Mouse (Mus musculus): ENCODE data around the gene Skint3. TPM values are rescaled to one million over a fixed set of nuclear protein-coding genes. Genes with fewer than 3 reads are reported as not detected.

Skint3 gene
- not detected in 2 replicates for total RNA-seq (2012; rRNA removed)

- in situ Hi-C loops (cut with MboI; ENCODE audit: low sequenced_read_pairs in 2 of 2, unreplicated experiment in 2 of 2): no loop called here
- Histone ChIP-seq H3K9ac (ENCODE audit: insufficient read depth, low read depth, low read length, poor library complexity, severe bottlenecking) (no peak within 1 kb of the TSS), H3K4me3 (ENCODE audit: insufficient read depth in 1 of 2, low read depth in 1 of 2, low read length in 2 of 2, poor library complexity in 1 of 2, severe bottlenecking in 1 of 2) (no peak within 1 kb of the TSS), H3K36me3 (ENCODE audit: control insufficient read depth, insufficient read depth, low read length, poor library complexity, severe bottlenecking) (no peaks in the 10 kb centered on the region), H3K9me3 (ENCODE audit: control insufficient read depth, insufficient read depth, low read depth, low read length) (no peaks in the 10 kb centered on the region), H3K27ac (ENCODE audit: insufficient read depth, low read depth, low read length, poor library complexity, severe bottlenecking) (no peak within 1 kb of the TSS), H3K4me1 (ENCODE audit: control insufficient read depth in 2 of 2, insufficient read depth in 2 of 2, low read length in 2 of 2, poor library complexity in 1 of 2) (no peaks in the 10 kb centered on the region)
- TF ChIP-seq CHD2 (IDR thresholded peaks at IDR 0.05; ENCODE audit: low read depth, low read length) (no peak), ZNF384 (IDR thresholded peaks at IDR 0.05; ENCODE audit: low read depth, low read length) (no peak)
- DNase-seq (ENCODE audit: low read depth, low spot score): no peak
These were observed at the start of gene Skint3 for GRCm38 (mm10) chr4:112231945-112232344. TSS of gene Skint3 (plus strand) at chr4:112232245.

GRCm38 (mm10) chr4:112243416-112243815 is 11.4 kb downstream of the Skint3 start:
- H3K4me3 ChIP-seq (ENCODE audit: insufficient read depth in 1 of 2, low read depth in 1 of 2, low read length in 2 of 2, poor library complexity in 1 of 2, severe bottlenecking in 1 of 2): no peak overlapping the region
- no peak for DNase-seq (ENCODE audit: low read depth, low spot score)

GRCm38 (mm10) chr4:112243951-112244350 is 11.9 kb downstream of the Skint3 start:
- in situ Hi-C loops (cut with MboI; ENCODE audit: low sequenced_read_pairs in 2 of 2, unreplicated experiment in 2 of 2): no loop called here
- TF ChIP-seq HCFC1 (IDR thresholded peaks at IDR 0.05; ENCODE audit: borderline replicate concordance, insufficient read depth, low read length): no peak
- TF ChIP-seq MAFK (IDR thresholded peaks at IDR 0.05; ENCODE audit: insufficient read depth, low read depth, low read length): no peak
- TF ChIP-seq ZNF384 (IDR thresholded peaks at IDR 0.05; ENCODE audit: low read depth, low read length): no peak
- TF ChIP-seq ZC3H11A (IDR thresholded peaks at IDR 0.05; ENCODE audit: borderline replicate concordance, low read depth, low read length): no peak

More at GRCm38 (mm10) chr4:112243416-112243815, 11.4 kb downstream of the Skint3 start:
- TF ChIP-seq MAFK (IDR thresholded peaks at IDR 0.05; ENCODE audit: insufficient read depth, low read depth, low read length): no peak
- no peak for TF ChIP-seq HCFC1 (IDR thresholded peaks at IDR 0.05; ENCODE audit: borderline replicate concordance, insufficient read depth, low read length)
- TF ChIP-seq CHD2 (IDR thresholded peaks at IDR 0.05; ENCODE audit: low read depth, low read length): no peak
- no peak for TF ChIP-seq ZC3H11A (IDR thresholded peaks at IDR 0.05; ENCODE audit: borderline replicate concordance, low read depth, low read length)
- no peak for TF ChIP-seq ZNF384 (IDR thresholded peaks at IDR 0.05; ENCODE audit: low read depth, low read length)
- no peaks in the 10 kb centered on the region for H3K9me3 ChIP-seq (ENCODE audit: control insufficient read depth, insufficient read depth, low read depth, low read length)
- no peaks in the 10 kb centered on the region for H3K4me1 ChIP-seq (ENCODE audit: control insufficient read depth in 2 of 2, insufficient read depth in 2 of 2, low read length in 2 of 2, poor library complexity in 1 of 2)
- in situ Hi-C loops (cut with MboI; ENCODE audit: low sequenced_read_pairs in 2 of 2, unreplicated experiment in 2 of 2): no loop called here
- no peaks in the 10 kb centered on the region for H3K36me3 ChIP-seq (ENCODE audit: control insufficient read depth, insufficient read depth, low read length, poor library complexity, severe bottlenecking)
- no peak overlapping the region for H3K9ac ChIP-seq (ENCODE audit: insufficient read depth, low read depth, low read length, poor library complexity, severe bottlenecking)
- H3K27ac ChIP-seq (ENCODE audit: insufficient read depth, low read depth, low read length, poor library complexity, severe bottlenecking): no peak overlapping the region

GRCm38 (mm10) chr4:112256022-112256421 is 24.0 kb downstream of the Skint3 start:
- Histone ChIP-seq H3K27ac (ENCODE audit: insufficient read depth, low read depth, low read length, poor library complexity, severe bottlenecking) (no peak overlapping the region), H3K36me3 (ENCODE audit: control insufficient read depth, insufficient read depth, low read length, poor library complexity, severe bottlenecking) (no peaks in the 10 kb centered on the region), H3K4me3 (ENCODE audit: insufficient read depth in 1 of 2, low read depth in 1 of 2, low read length in 2 of 2, poor library complexity in 1 of 2, severe bottlenecking in 1 of 2) (no peak overlapping the region), H3K4me1 (ENCODE audit: control insufficient read depth in 2 of 2, insufficient read depth in 2 of 2, low read length in 2 of 2, poor library complexity in 1 of 2) (no peaks in the 10 kb centered on the region), H3K9me3 (ENCODE audit: control insufficient read depth, insufficient read depth, low read depth, low read length) (no peaks in the 10 kb centered on the region), H3K9ac (ENCODE audit: insufficient read depth, low read depth, low read length, poor library complexity, severe bottlenecking) (no peak overlapping the region)
- no peak for DNase-seq (ENCODE audit: low read depth, low spot score)
- TF ChIP-seq ZNF384 (IDR thresholded peaks at IDR 0.05; ENCODE audit: low read depth, low read length) (no peak), MAFK (IDR thresholded peaks at IDR 0.05; ENCODE audit: insufficient read depth, low read depth, low read length) (no peak), ZC3H11A (IDR thresholded peaks at IDR 0.05; ENCODE audit: borderline replicate concordance, low read depth, low read length) (no peak), HCFC1 (IDR thresholded peaks at IDR 0.05; ENCODE audit: borderline replicate concordance, insufficient read depth, low read length) (no peak), CHD2 (IDR thresholded peaks at IDR 0.05; ENCODE audit: low read depth, low read length) (no peak)
- in situ Hi-C loops (cut with MboI; ENCODE audit: low sequenced_read_pairs in 2 of 2, unreplicated experiment in 2 of 2): no loop called here

More at GRCm38 (mm10) chr4:112243951-112244350, 11.9 kb downstream of the Skint3 start:
- Histone ChIP-seq H3K36me3 (ENCODE audit: control insufficient read depth, insufficient read depth, low read length, poor library complexity, severe bottlenecking) (no peaks in the 10 kb centered on the region), H3K4me1 (ENCODE audit: control insufficient read depth in 2 of 2, insufficient read depth in 2 of 2, low read length in 2 of 2, poor library complexity in 1 of 2) (no peaks in the 10 kb centered on the region), H3K4me3 (ENCODE audit: insufficient read depth in 1 of 2, low read depth in 1 of 2, low read length in 2 of 2, poor library complexity in 1 of 2, severe bottlenecking in 1 of 2) (no peak overlapping the region), H3K9ac (ENCODE audit: insufficient read depth, low read depth, low read length, poor library complexity, severe bottlenecking) (no peak overlapping the region), H3K9me3 (ENCODE audit: control insufficient read depth, insufficient read depth, low read depth, low read length) (no peaks in the 10 kb centered on the region), H3K27ac (ENCODE audit: insufficient read depth, low read depth, low read length, poor library complexity, severe bottlenecking) (no peak overlapping the region)
- DNase-seq (ENCODE audit: low read depth, low spot score): no peak
